Mouse (Mus musculus) kidney, adult 8-10 months (tissue): ENCODE results near the gene Ces3b.
A peak's percentile ranks its signal among the peaks of the same experiment; 100 is the strongest.
"Not testable (repeated sequence)": the region's sequence is repeated elsewhere in the genome, so short reads cannot be mapped to it uniquely, and the experiment has no call there.

Experiments
- DNase-seq, 2 experiments: peaks; one replicate each; pipeline ENCODE4 v3.0.0; 2022

The Ces3b gene

GRCm38 (mm10) chr8:105083449-105084050 is at the start of gene Ces3b:
TSS of gene Ces3b (plus strand) at chr8:105083753.
- DNase-seq = no peak

GRCm38 (mm10) chr8:105043510-105043909 is 40.0 kb upstream of the Ces3b start:
- DNase-seq = no peak

GRCm38 (mm10) chr8:105045824-105046401 is 37.6 kb upstream of the Ces3b start:
- DNase-seq = no peak

- no peak for DNase-seq
Measured at GRCm38 (mm10) chr8:105048371-105048854, 35.1 kb upstream of the Ces3b start, which contains the start of gene Ces3a. TSS of gene Ces3a (plus strand) at chr8:105048601.

GRCm38 (mm10) chr8:105056211-105056610 is 27.3 kb upstream of the Ces3b start:
- no peak for DNase-seq

GRCm38 (mm10) chr8:105060056-105060455 is 23.5 kb upstream of the Ces3b start:
- DNase-seq = no peak

- peak; percentile 58 to 80 for DNase-seq
Measured at GRCm38 (mm10) chr8:105066761-105067160, 16.8 kb upstream of the Ces3b start.

GRCm38 (mm10) chr8:105067905-105068304 is 15.6 kb upstream of the Ces3b start:
- DNase-seq = peak; percentile 16 to 45

- DNase-seq = peak in 1 of 2 experiments; percentile 12
Measured at GRCm38 (mm10) chr8:105068971-105069370, 14.6 kb upstream of the Ces3b start.

- peak in 1 of 2 experiments; percentile 12 for DNase-seq
Measured at GRCm38 (mm10) chr8:105076601-105077000, 7.0 kb upstream of the Ces3b start.

GRCm38 (mm10) chr8:105077071-105077470 is 6.5 kb upstream of the Ces3b start:
- no peak for DNase-seq

- DNase-seq = no peak
Measured at GRCm38 (mm10) chr8:105078591-105078990, 5.0 kb upstream of the Ces3b start.

- DNase-seq = no peak
Measured at GRCm38 (mm10) chr8:105080814-105081336, 2.7 kb upstream of the Ces3b start.

- not testable (repeated sequence) for DNase-seq
Measured at GRCm38 (mm10) chr8:105088166-105088565, 4.6 kb downstream of the Ces3b start.

- no peak for DNase-seq
Measured at GRCm38 (mm10) chr8:105088581-105088980, 5.0 kb downstream of the Ces3b start.

- no peak for DNase-seq
Measured at GRCm38 (mm10) chr8:105093992-105094391, 10.4 kb downstream of the Ces3b start.

- DNase-seq = peak in 1 of 2 experiments; percentile 19
Measured at GRCm38 (mm10) chr8:105102101-105102785, 18.7 kb downstream of the Ces3b start.

GRCm38 (mm10) chr8:105103701-105104100 is 20.1 kb downstream of the Ces3b start:
- peak in 1 of 2 experiments; percentile 25 for DNase-seq

GRCm38 (mm10) chr8:105104220-105104619 is 20.7 kb downstream of the Ces3b start:
- no peak for DNase-seq

GRCm38 (mm10) chr8:105129864-105130263 is 46.3 kb downstream of the Ces3b start:
- no peak for DNase-seq

- no peak for DNase-seq
Measured at GRCm38 (mm10) chr8:105131509-105131908, 48.0 kb downstream of the Ces3b start, which contains the start of gene Ces4a. TSS of gene Ces4a (plus strand) at chr8:105131800.

GRCm38 (mm10) chr8:105138423-105138822 is 54.9 kb downstream of the Ces3b start:
- peak; percentile 70 to 89 for DNase-seq

GRCm38 (mm10) chr8:105142395-105142794 is 58.8 kb downstream of the Ces3b start:
- no peak for DNase-seq
